Mouse (Mus musculus): ENCODE data around the gene Tecrl.

The Tecrl gene

DNA sequence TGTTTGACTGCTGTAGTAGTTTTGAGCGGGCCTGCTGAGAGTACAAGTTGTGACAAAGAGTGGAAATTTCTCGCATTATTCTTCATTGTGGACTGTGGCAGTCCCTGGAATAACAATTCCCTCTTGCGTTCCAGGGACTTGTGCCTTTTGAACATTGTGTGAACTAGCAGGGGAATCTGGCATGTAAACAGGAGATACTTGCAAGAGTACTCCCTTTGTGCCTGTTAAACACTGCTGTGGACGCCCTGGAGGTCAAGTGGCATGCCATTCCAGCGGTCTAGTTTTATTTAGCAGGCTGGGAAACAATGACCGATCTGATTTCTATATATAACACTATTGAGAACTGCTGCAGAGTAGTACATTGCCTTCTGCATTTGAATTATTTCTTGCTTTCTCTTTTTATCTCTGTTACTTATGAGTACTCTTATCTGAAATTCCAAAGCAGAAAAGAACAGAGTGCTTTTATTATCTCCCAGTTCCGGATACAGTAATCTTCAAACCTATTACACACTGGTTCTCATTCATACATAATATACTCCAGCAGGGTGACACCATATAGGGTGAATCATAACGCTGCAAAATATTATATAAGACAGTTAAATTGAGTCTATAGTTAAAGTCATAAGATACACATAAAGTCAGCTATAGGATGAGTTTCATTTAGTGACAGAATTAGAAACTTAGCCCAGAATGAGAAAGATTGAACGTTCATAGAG lies at the start of gene Tecrl:
Gene Tecrl, minus strand, starts transcription at position 350 of the 716 bp plus-strand sequence.
- no peak for DNase-seq

DNA sequence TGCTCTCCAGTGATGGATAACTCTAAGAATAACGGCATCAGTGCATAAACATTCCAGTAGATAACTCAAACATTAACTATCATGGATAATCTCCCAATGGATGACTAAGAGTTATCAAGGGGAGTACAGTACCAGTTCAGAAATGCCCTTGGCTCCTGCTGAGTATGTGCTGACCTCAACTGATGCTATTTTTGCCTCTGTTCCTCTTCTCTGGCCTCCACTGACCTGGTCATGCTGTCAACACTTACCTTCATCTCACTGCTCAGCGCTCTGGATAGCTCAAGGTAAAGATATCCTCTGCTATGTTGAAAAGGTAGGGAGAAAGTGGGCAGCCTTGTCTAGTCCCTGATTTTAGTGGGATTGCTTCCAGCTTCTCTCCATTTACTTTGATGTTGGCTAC lies 30.0 kb upstream of the Tecrl start:
- DNase-seq, result no peak

DNA sequence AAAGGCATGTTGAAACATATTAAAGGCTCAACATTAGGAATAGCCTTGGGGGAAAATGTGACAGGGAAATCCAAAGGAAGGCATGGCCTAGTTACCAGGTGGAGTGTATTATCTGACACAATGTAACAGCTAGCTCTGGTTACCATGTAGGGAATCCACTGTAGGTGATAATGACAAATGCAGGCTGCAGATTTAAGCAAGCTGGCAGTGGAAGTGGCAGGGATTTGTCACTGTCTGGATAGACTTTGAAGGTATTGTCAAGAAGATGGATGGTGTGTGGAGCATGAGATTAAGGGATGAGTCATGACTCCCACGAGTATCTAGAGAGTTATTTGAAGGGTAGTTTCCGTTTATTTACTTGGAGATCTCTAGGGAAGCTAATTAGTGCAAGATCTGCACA lies 3.4 kb downstream of the Tecrl start:
- DNase-seq, result no peak

DNA sequence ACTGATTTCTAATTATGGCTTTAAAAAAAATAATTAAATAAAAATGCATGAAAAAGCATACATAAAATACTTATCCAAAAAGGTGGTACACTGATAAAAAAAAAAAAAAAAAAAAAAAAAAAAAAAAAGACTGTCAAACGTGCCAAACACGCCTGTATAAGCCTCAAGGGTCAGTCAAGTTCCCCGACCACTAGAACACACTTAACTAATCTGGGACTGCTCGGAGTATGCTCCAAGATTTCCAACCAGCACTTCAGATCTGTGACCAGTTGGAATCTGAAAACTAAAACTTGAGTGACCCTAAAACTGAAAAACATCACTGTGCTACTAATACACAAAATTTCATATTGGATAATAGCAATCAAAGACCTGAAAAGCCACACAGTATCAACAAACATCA lies 15.9 kb downstream of the Tecrl start:
- DNase-seq, result no peak

DNA sequence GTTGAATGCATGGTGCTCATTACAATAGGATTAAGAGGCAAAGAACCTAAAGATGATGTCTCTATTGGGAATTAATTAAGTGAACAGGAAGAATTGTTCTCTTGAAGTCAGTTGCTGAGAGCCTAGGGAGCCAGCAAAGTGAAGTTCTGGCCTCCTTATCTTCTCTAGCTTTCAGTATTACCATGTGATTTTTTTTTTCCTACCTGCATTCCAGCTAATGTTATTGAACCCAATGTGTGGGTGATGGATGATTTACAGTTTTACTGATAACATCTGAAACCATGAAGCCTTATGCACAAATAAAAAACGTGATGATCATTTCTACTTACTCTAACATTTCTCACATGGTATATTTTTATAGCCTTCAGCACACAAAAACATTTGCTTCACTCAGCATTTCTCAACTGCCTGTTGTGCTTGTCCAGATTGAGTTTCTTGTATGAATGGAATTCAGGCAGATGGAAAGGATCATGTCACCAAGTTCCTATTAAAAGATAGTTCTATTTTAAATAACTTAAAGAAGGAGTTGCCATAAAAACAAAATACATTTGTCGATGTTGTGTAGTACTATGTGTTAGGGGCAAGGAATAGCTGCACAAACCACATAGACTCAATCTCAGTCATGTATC lies 87.7 kb downstream of the Tecrl start:
- no peak for DNase-seq

DNA sequence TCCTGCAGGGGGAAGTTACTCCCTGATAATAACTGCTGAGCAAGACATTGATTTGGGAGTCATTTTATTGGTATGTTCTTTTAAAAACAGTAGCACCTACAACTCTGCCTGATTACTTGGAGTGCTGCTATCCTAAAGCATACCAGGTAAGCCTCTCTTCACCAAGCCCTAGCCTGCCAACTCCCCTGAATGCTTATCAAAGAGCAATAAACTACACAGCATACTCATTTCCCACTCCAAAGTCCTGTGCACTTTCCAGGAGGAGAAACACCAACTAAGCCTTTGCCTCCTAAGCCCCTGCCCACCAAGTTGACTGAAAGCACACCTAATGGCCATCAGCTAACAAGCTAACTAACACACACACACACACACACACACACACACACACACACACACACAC lies 94.9 kb downstream of the Tecrl start:
- DNase-seq, result no peak

DNA sequence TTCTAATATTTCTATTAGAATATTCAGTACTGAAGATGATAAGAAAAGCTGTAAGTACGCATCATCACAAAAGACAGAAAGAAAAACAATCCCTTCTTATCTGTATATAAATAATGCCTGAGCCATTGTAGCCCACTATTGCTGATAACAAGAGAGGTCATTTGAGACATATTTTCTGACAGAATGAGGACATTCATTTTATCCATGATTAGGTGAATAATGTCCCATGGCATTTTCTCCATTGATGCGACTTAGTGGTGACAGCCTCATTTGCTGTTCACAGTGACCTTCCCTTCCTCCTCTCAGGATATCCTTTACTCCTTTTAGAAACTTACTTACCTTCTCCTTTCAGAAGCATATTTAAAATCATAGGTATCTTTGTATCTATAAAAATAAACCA lies 100.9 kb downstream of the Tecrl start:
- DNase-seq, result no peak

DNA sequence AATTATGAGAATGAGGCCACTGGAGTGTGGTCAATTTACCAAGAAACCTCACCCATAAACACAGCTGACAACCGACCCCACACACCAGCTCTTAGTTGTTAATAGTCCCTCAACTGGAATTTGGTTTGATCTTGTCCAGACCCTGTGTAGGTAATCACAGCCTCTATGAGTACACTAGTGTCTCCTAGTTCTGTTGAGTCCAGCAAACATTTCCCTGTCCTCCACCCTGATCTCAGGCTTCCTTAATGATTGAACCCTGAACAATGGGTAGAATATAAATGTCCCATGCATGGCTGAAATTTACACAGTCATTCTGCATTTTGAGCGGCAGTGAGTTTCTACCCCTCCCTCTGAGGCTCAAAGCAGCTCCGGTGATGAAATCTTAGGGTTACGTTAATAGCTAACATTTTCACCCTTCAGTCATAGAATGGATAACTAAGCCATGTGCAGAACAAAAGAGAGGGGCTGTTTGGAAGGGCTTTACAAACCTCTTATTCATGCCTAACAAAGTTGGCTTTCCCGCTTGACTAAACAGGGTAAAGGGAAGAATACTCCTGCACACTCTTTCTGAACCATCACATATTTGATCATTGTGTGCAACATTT lies 116.0 kb downstream of the Tecrl start:
- peak; percentile 22 for DNase-seq

Measured in kidney, adult 9 months (tissue).